Mouse (Mus musculus) lung, embryonic 14.5 days (tissue): ENCODE results near the gene Ascl5. TPM values are rescaled to one million over a fixed set of nuclear protein-coding genes. Genes with fewer than 3 reads are reported as not detected.
A peak's percentile ranks its signal among the peaks of the same experiment; 100 is the strongest.

ENCODE experiments used
- ATAC-seq: fragments of 200-750 bp; cut with Nextera tagmentation; 2 replicates; pipeline ENCODE4 v1.8.0; 2017; ENCODE audit warnings: mild to moderate bottlenecking, moderate TSS enrichment, moderate library complexity; ENCODE audit not compliant: insufficient read depth
- DNase-seq: peaks from one replicate; pipeline ENCODE4 v3.0.0-alpha.2; 2015
- H3K27ac ChIP-seq: fragments of 300-500 bp; sonication (generic); 2 replicates; pipeline ENCODE4 v1.5.1; 2014; ENCODE audit warnings: low read depth, mild to moderate bottlenecking, moderate library complexity
- H3K27me3 ChIP-seq: fragments of 300-500 bp; sonication (generic); 2 replicates; pipeline ENCODE4 v1.6.1; 2014; ENCODE audit warnings: low read length, control low read depth; ENCODE audit not compliant: insufficient read depth
- H3K36me3 ChIP-seq: fragments of 300-500 bp; sonication (generic); 2 replicates; pipeline ENCODE4 v1.6.1; 2014; ENCODE audit warnings: control low read depth; ENCODE audit not compliant: insufficient read depth
- H3K4me1 ChIP-seq: fragments of 300-500 bp; sonication (generic); 2 replicates; pipeline ENCODE4 v1.6.1; 2014; ENCODE audit warnings: antibody characterized with exemption, control low read depth; ENCODE audit not compliant: insufficient read depth
- H3K4me2 ChIP-seq: fragments of 300-500 bp; sonication (generic); 2 replicates; pipeline ENCODE4 v1.6.1; 2014; ENCODE audit warnings: mild to moderate bottlenecking
- H3K4me3 ChIP-seq: fragments of 300-500 bp; sonication (generic); 2 replicates; pipeline ENCODE4 v1.5.1; 2014; ENCODE audit warnings: low read depth, low read length
- H3K9ac ChIP-seq: fragments of 300-500 bp; sonication (generic); 2 replicates; pipeline ENCODE4 v1.6.1; 2014
- H3K9me3 ChIP-seq: fragments of 300-500 bp; sonication (generic); 2 replicates; pipeline ENCODE4 v1.6.1; 2016; ENCODE audit warnings: low read depth, low read length, control low read depth
- CTCF ChIP-seq: IDR thresholded peaks from 2 replicates; pipeline ENCODE4 v1.5.1; 2016; ENCODE audit warnings: antibody characterized with exemption, low read depth
- WGBS: fragments of 180-500 bp; shearing (Covaris S2); extraction: QIAGEN DNeasy Blood & Tissue Kit; methylation state at CpG from one replicate; pipeline ENCODE4 v1.1.7; 2014; 5-methylcytosine and 5-hydroxymethylcytosine counted together
- polyA plus RNA-seq: library from polyadenylated mRNA; unstranded; fragments of >200 nt; fragmentation: Nextera tagmentation; extraction: Ambion mirVana; gene quantifications from 2 replicates; pipeline ENCODE4 v1.2.1, GENCODE M21; 2014

Gene Ascl5
- polyA plus RNA-seq, 1 experiment from 2014 or later: not detected

DNA sequence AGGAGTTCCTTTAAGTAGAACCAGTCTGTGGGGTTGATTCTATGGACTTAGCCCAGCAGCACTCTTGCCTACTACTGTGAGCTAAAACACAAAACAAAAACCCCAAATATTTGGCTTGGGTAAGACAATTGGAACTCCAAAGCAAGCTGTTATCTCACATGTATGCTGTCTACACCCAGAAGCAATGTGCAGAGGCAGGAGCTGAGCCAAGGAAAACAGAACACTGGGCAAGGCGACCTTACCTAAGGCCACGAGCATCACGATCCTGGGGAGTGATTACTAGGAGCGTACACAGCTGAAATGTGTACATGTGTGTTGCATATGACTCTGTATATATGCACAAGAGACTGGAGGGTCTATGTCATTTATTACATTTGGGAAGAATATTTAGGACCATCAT is 37.1 kb upstream of the Ascl5 start:
- H3K4me2 ChIP-seq: no peak overlapping the region
- 50% methylated on average over 4 of the region's 4 CpGs for WGBS
- H3K27ac ChIP-seq: no peak overlapping the region
- no peak overlapping the region for H3K9ac ChIP-seq
- no peak overlapping the region for H3K4me3 ChIP-seq
- H3K4me1 ChIP-seq: no peaks in the 10 kb centered on the region
- H3K27me3 ChIP-seq: no peaks in the 10 kb centered on the region
- no peaks in the 10 kb centered on the region for H3K36me3 ChIP-seq
- no peaks in the 10 kb centered on the region for H3K9me3 ChIP-seq
- DNase-seq (no peak), ATAC-seq (no peak)
- no peak for TF ChIP-seq CTCF

GRCm38 (mm10) chr1:136014796-136015502 is 35.7 kb upstream of the Ascl5 start:
- ATAC-seq: no peak
- WGBS: 43% methylated on average over 2 of the region's 2 CpGs

GRCm38 (mm10) chr1:136017307-136017706 is 33.3 kb upstream of the Ascl5 start:
- 78% methylated on average over 2 of the region's 2 CpGs for WGBS
- peaks cover 21% of the 10 kb centered on the region for H3K36me3 ChIP-seq
- peak overlapping the region; percentile 76 for H3K4me3 ChIP-seq
- DNase-seq: no peak
- H3K27ac ChIP-seq: no peak overlapping the region
- ATAC-seq: no peak; the same call in 1 of the 2 replicates
- no peak overlapping the region; the same call in none of the 2 replicates for H3K9ac ChIP-seq
- no peaks in the 10 kb centered on the region for H3K27me3 ChIP-seq
- no peaks in the 10 kb centered on the region for H3K9me3 ChIP-seq
- TF ChIP-seq CTCF: no peak
- H3K4me1 ChIP-seq: peaks cover 4% of the 10 kb centered on the region; the same call in 1 of the 2 replicates
- H3K4me2 ChIP-seq: peak overlapping the region; percentile 94

More at GRCm38 (mm10) chr1:136014796-136015502, 35.7 kb upstream of the Ascl5 start:
- H3K4me3 ChIP-seq: no peak overlapping the region
- no peak for DNase-seq
- no peak overlapping the region for H3K27ac ChIP-seq
- no peaks in the 10 kb centered on the region for H3K36me3 ChIP-seq
- peaks cover 4% of the 10 kb centered on the region; the same call in 1 of the 2 replicates for H3K4me1 ChIP-seq
- no peak overlapping the region for H3K9ac ChIP-seq
- TF ChIP-seq CTCF: no peak
- H3K9me3 ChIP-seq: no peaks in the 10 kb centered on the region
- H3K27me3 ChIP-seq: no peaks in the 10 kb centered on the region
- H3K4me2 ChIP-seq: no peak overlapping the region

DNA sequence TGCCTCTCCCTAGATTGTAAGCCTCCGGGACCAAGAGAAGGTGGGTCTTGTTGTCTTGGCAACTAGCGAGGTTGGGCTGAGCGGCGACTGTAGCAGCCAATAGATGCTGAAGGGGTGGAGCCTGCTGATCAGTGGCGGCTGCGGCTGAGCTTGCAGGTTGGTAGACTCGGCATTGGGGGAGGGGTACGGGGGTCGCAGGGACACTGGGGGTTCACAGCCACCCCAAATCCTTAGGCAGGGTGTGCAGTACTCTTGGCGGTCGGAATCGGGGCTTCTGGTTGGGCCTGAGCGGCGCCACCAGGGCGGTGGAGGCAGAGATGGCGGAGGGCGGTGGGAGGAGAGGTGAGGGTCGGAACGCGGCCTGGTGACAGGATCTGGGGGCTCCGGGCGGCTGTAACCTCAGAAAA is 32.7 kb upstream of the Ascl5 start:
- Histone ChIP-seq H3K4me3 (peak overlapping the region; percentile 76), H3K9me3 (no peaks in the 10 kb centered on the region), H3K36me3 (peaks cover 27% of the 10 kb centered on the region), H3K9ac (peak overlapping the region; percentile 81), H3K4me1 (peaks cover 4% of the 10 kb centered on the region; the same call in 1 of the 2 replicates), H3K27me3 (no peaks in the 10 kb centered on the region), H3K27ac (peak overlapping the region; percentile 71), H3K4me2 (peak overlapping the region; percentile 94)
- WGBS: under 1% methylated on average over 22 of the region's 22 CpGs
- DNase-seq (peak; percentile 98), ATAC-seq (peak; percentile 99)
- TF ChIP-seq CTCF: no peak

DNA sequence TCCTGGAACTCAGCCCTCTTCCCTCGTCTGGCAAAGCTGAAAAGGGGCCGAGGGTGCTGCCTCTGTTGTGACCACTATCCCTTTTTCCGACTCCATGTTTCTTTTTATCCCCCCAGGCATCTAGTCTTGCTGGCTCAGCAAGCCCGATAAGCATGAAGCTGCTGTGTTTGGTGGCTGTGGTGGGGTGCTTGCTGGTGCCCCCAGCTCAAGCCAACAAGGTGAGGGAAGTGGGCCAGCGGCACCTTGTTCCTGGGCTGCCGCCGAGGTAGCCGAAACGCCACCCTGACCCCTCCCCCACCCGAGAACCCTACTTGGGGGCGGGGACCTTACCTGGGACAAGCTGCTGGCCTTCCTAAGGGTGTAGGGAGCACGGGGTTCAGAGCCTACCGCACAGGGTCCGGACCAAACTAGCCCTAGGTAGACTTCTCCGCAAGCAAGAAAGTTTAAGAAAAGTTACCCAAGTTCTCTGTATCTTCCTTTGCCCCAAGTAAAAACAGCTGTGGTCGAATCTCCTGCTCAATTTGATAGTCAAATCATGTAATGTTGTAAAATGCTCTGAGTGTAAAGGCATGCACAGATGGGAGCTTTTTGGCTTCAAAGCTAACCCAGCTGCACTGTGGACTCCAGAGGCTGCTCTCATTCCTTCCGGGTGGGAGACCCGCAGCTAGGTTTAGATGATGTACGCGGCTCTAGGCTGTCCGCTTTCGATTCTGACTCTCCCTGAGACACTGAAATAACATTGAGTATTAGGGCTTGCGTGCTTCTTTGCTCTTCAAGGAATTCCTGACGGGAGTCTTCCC is 32.0 kb upstream of the Ascl5 start:
- peaks cover 4% of the 10 kb centered on the region; the same call in 1 of the 2 replicates for H3K4me1 ChIP-seq
- H3K27me3 ChIP-seq: no peaks in the 10 kb centered on the region
- DNase-seq (peak; percentile 58), ATAC-seq (peak; percentile 43)
- TF ChIP-seq CTCF: no peak
- H3K9ac ChIP-seq: peak overlapping the region; percentile 81
- WGBS: 2% methylated on average over 24 of the region's 24 CpGs
- no peaks in the 10 kb centered on the region for H3K9me3 ChIP-seq
- H3K4me3 ChIP-seq: peak overlapping the region; percentile 76
- H3K36me3 ChIP-seq: peaks cover 34% of the 10 kb centered on the region
- peak overlapping the region; percentile 94 for H3K4me2 ChIP-seq
- H3K27ac ChIP-seq: peak overlapping the region; percentile 71

DNA sequence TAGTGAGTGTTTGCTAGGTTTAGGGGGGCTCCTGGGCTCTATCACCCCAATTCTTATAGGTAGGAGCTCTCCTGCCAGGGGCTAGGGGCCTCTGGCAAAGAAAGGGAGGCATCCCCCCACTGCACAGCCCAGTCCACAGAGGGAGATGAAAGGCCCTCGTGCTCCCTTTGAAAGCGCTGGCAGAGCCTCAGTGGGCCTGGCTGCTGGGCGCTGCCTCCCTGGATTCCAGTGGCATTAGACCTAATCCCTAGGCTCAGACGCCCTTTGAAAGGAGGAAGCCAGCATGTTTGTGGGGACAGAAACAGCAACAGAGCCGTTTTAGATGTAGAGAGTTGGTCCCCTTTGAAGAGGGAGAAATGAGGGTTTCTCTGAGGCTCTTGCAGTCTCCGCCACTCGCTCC is 20.4 kb upstream of the Ascl5 start:
- Histone ChIP-seq H3K4me3 (no peak overlapping the region), H3K27ac (no peak overlapping the region), H3K27me3 (no peaks in the 10 kb centered on the region), H3K4me1 (no peaks in the 10 kb centered on the region), H3K36me3 (peaks cover 96% of the 10 kb centered on the region), H3K9me3 (no peaks in the 10 kb centered on the region), H3K4me2 (no peak overlapping the region), H3K9ac (no peak overlapping the region)
- WGBS: 59% methylated on average over 7 of the region's 7 CpGs
- TF ChIP-seq CTCF: no peak
- ATAC-seq (no peak), DNase-seq (no peak)

DNA sequence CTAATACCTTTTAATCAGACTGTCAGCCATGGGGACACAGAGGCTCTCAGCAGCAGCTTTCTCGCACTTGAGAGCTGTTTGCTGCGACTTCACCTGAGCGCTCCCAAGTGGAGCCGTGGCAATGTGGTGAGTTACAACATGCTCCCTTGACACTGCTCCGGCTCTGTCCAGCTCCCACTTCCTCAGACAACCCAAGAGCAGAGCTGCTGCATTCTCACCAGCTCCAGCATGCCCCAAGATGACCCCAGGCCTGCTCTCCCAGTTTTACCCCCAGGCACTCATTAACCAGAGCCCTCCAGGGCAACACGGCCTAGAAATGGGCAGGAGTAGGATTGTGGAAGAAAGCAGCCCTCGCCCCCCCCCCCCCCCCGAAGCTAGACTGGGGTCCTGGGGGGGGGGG is 18.9 kb upstream of the Ascl5 start:
- WGBS: 55% methylated on average over 6 of the region's 8 CpGs
- Histone ChIP-seq H3K9ac (no peak overlapping the region), H3K4me2 (no peak overlapping the region), H3K27me3 (no peaks in the 10 kb centered on the region), H3K27ac (no peak overlapping the region), H3K9me3 (no peaks in the 10 kb centered on the region), H3K4me1 (no peaks in the 10 kb centered on the region), H3K4me3 (no peak overlapping the region), H3K36me3 (peaks cover 87% of the 10 kb centered on the region)
- no peak for DNase-seq
- no peak for TF ChIP-seq CTCF
- no peak for ATAC-seq
